Mouse (Mus musculus) testis, adult 10 weeks (tissue): Measurements from ENCODE around the gene Esp23. TPM values are rescaled to one million over a fixed set of nuclear protein-coding genes. Genes with fewer than 3 reads are reported as not detected.

Experiments used
- polyA plus RNA-seq: library from polyadenylated mRNA; stranded (reverse); fragments of 350-450 nt; fragmentation: Illumina TruSeq; extraction: RNeasy Lipid Tissue Mini Kit (QIAGEN cat#74804); gene quantifications from one replicate; pipeline ENCODE4 v1.2.3, GENCODE M21; 2014; ENCODE audit warnings: low read depth, low replicate concordance

Esp23 gene
- 0.91 TPM for polyA plus RNA-seq

GRCm38 (mm10) chr17:39076937-39077336 lies at the start of gene Esp23:
Gene Esp23, minus strand, starts transcription at chr17:39077037.

GRCm38 (mm10) chr17:39095034-39095433 lies 18.2 kb upstream of the Esp23 start, which contains the start of gene Esp22:
Gene Esp22, plus strand, starts transcription at chr17:39095334.

GRCm38 (mm10) chr17:39043241-39043640 lies 33.6 kb downstream of the Esp23 start, which contains the start of gene Gm21903:
Gene Gm21903, minus strand, starts transcription at chr17:39043341.

GRCm38 (mm10) chr17:39036395-39036794 lies 40.4 kb downstream of the Esp23 start, which contains the start of gene Esp24:
Gene Esp24, plus strand, starts transcription at chr17:39036695.

Other genes with a start within 250 kb of the Esp23 start
- gene Esp24, start 40.3 kb downstream of the Esp23 start, polyA plus RNA-seq: not detected
- gene Gm21903, start 33.7 kb downstream of the Esp23 start, polyA plus RNA-seq: not detected
- gene Esp22, start 18.3 kb upstream of the Esp23 start, polyA plus RNA-seq: not detected